Mouse (Mus musculus): ENCODE measurements around the gene Rps6ka2.

DNA sequence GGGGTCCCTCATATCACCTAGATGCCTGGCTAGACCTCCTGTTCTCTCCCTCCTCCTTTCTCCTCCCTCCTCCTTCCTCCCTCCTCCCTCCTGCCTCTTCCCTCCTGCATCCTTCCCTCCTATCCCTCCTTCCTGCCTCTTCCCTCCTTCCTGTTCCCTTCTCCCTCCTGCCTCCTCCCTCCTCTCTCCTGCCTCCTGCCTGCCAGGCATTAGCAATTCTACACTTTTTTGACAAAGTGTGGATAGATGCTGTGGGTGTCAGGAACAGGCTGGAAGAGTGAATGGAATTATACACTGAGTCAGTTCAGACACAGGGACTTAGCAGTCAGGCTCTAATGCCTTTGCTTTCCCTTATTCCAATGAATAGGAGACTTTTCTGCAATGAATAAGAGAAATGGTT, 63.3 kb downstream of the Rps6ka2 start:
- no peak for TF ChIP-seq CTCF (IDR thresholded peaks at IDR 0.05; ENCODE audit: control insufficient read depth, insufficient read depth, low read length)
- TF ChIP-seq POLR2A (IDR thresholded peaks at IDR 0.05; ENCODE audit: borderline replicate concordance, control insufficient read depth, low read depth, low read length), result no peak
